Mouse (Mus musculus) CH12.LX (cell line): ENCODE results near the gene Gipr. TPM values are rescaled to one million over a fixed set of nuclear protein-coding genes. Genes with fewer than 3 reads are reported as not detected.

Experiments used
- DNase-seq: peaks from one replicate; pipeline ENCODE4 v3.0.0-alpha.2; 2013; ENCODE audit errors: extremely low read depth
- H3K27ac ChIP-seq: 2 replicates; pipeline ENCODE4 v1.5.1; 2012; ENCODE audit warnings: low read depth, mild to moderate bottlenecking, control low read depth, moderate library complexity; ENCODE audit not compliant: insufficient read depth
- H3K27me3 ChIP-seq: replicated peaks from 2 replicates; pipeline ENCODE3; 2012; ENCODE audit warnings: inconsistent platforms
- H3K36me3 ChIP-seq, 2 experiments: replicated peaks in 1 of 2; 2 replicates each; pipeline versions ENCODE3 to v1.6.1; 2012; ENCODE audit warnings: inconsistent platforms in 1 of 2, low read length in 1 of 2, mild to moderate bottlenecking in 1 of 2, mixed read lengths in 1 of 2, moderate library complexity in 1 of 2; ENCODE audit not compliant: control insufficient read depth in 1 of 2, insufficient read depth in 1 of 2
- H3K4me1 ChIP-seq, 2 experiments: 2 replicates each; pipeline ENCODE4 v1.6.1; 2012; ENCODE audit warnings: inconsistent platforms in 1 of 2, moderate library complexity in 1 of 2; ENCODE audit not compliant: insufficient read depth in 2 of 2, control insufficient read depth in 1 of 2
- H3K4me2 ChIP-seq: 2 replicates; pipeline ENCODE4 v1.6.1; 2012; ENCODE audit warnings: low read depth, mild to moderate bottlenecking, control low read depth; ENCODE audit not compliant: poor library complexity, insufficient read depth, severe bottlenecking
- H3K4me3 ChIP-seq, 3 experiments: fragments of 150-350 bp in 1 of 3; sonication (generic) in 1 of 3; replicated peaks in 1 of 3; 2 replicates each; pipeline versions ENCODE3 to v1.5.1; 2011 to 2012; ENCODE audit warnings: low read depth in 2 of 3, low read length in 2 of 3, mild to moderate bottlenecking in 2 of 3, moderate library complexity in 2 of 3, control low read depth in 1 of 3, improper control_type of control experiment in 1 of 3, inconsistent platforms in 1 of 3, mixed read lengths in 1 of 3; ENCODE audit not compliant: poor library complexity in 1 of 3
- H3K79me2 ChIP-seq: replicated peaks from 2 replicates; pipeline ENCODE4 v1.6.1; 2012; ENCODE audit warnings: mild to moderate bottlenecking, moderate library complexity; ENCODE audit not compliant: control insufficient read depth, poor library complexity, insufficient read depth, severe bottlenecking; ENCODE audit errors: extremely low read depth
- H3K9ac ChIP-seq: 2 replicates; pipeline ENCODE4 v1.6.1; 2012; ENCODE audit warnings: low read depth, mild to moderate bottlenecking, control low read depth, moderate library complexity; ENCODE audit not compliant: insufficient read depth
- H3K9me3 ChIP-seq: replicated peaks from 2 replicates; pipeline ENCODE3; 2012; ENCODE audit warnings: low read length, inconsistent platforms, mixed read lengths
- BHLHE40 ChIP-seq: IDR thresholded peaks from 2 replicates; pipeline ENCODE4 v1.6.1; 2011; ENCODE audit warnings: mild to moderate bottlenecking, low read depth, low read length, improper control_type of control experiment
- CHD2 ChIP-seq: IDR thresholded peaks from 2 replicates; pipeline ENCODE4 v1.6.1; 2011; ENCODE audit warnings: low read length, improper control_type of control experiment
- E2F4 ChIP-seq: IDR thresholded peaks from 2 replicates; pipeline ENCODE4 v1.6.1; 2011; ENCODE audit warnings: low read depth, low read length, improper control_type of control experiment; ENCODE audit not compliant: insufficient replicate concordance
- ELF1 ChIP-seq: IDR thresholded peaks from 2 replicates; pipeline ENCODE4 v1.6.1; 2014; ENCODE audit warnings: low read depth, mild to moderate bottlenecking, inconsistent platforms, low read length, improper control_type of control experiment
- EP300 ChIP-seq: IDR thresholded peaks from 2 replicates; pipeline ENCODE4 v1.6.1; 2011; ENCODE audit warnings: low read length, improper control_type of control experiment
- ETS1 ChIP-seq: conservative IDR thresholded peaks from 2 replicates; pipeline ENCODE4 v1.6.1; 2012; ENCODE audit warnings: low read depth, mild to moderate bottlenecking, inconsistent platforms, low read length, improper control_type of control experiment, moderate library complexity
- GABPA ChIP-seq: IDR thresholded peaks from 2 replicates; pipeline ENCODE4 v1.6.1; 2012; ENCODE audit warnings: low read depth, low read length, improper control_type of control experiment, inconsistent platforms; ENCODE audit not compliant: insufficient replicate concordance
- IRF4 ChIP-seq: IDR thresholded peaks from 2 replicates; pipeline ENCODE4 v1.6.1; 2014; ENCODE audit warnings: low read depth, mild to moderate bottlenecking, inconsistent platforms, low read length, improper control_type of control experiment
- JUND ChIP-seq: conservative IDR thresholded peaks from 2 replicates; pipeline ENCODE4 v1.6.1; 2011; ENCODE audit warnings: low read depth, low read length, improper control_type of control experiment
- MEF2A ChIP-seq: IDR thresholded peaks from 2 replicates; pipeline ENCODE4 v1.6.1; 2014; ENCODE audit warnings: low read depth, mild to moderate bottlenecking, inconsistent platforms, low read length, improper control_type of control experiment, borderline replicate concordance
- MXI1 ChIP-seq: IDR thresholded peaks from 2 replicates; pipeline ENCODE4 v1.6.1; 2011; ENCODE audit warnings: mild to moderate bottlenecking, low read depth, low read length, improper control_type of control experiment
- NRF1 ChIP-seq: IDR thresholded peaks from 2 replicates; pipeline ENCODE4 v1.6.1; 2014; ENCODE audit warnings: low read depth, mild to moderate bottlenecking, inconsistent platforms, low read length, improper control_type of control experiment, moderate library complexity
- POLR2A ChIP-seq: IDR thresholded peaks from 2 replicates; pipeline ENCODE4 v1.6.1; 2011; ENCODE audit warnings: low read depth, mild to moderate bottlenecking, improper control_type of control experiment, low read length
- RAD21 ChIP-seq: IDR thresholded peaks from 2 replicates; pipeline ENCODE4 v1.6.1; 2011; ENCODE audit warnings: low read depth, mild to moderate bottlenecking, low read length, improper control_type of control experiment, moderate library complexity
- RCOR1 ChIP-seq: conservative IDR thresholded peaks from 2 replicates; pipeline ENCODE4 v1.6.1; 2012; ENCODE audit warnings: low read depth, mild to moderate bottlenecking, inconsistent platforms, low read length, improper control_type of control experiment
- SIN3A ChIP-seq: IDR thresholded peaks from 2 replicates; pipeline ENCODE4 v1.6.1; 2012; ENCODE audit warnings: low read length, improper control_type of control experiment, inconsistent platforms
- TCF12 ChIP-seq: IDR thresholded peaks from 2 replicates; pipeline ENCODE4 v1.6.1; 2014; ENCODE audit warnings: low read depth, mild to moderate bottlenecking, inconsistent platforms, low read length, improper control_type of control experiment
- USF1 ChIP-seq: IDR thresholded peaks from 2 replicates; pipeline ENCODE4 v1.6.1; 2014; ENCODE audit warnings: low read depth, mild to moderate bottlenecking, inconsistent platforms, low read length, improper control_type of control experiment
- USF2 ChIP-seq: conservative IDR thresholded peaks from 2 replicates; pipeline ENCODE4 v1.6.1; 2011; ENCODE audit warnings: low read depth, low read length, improper control_type of control experiment
- ZKSCAN1 ChIP-seq: IDR thresholded peaks from 2 replicates; pipeline ENCODE4 v1.6.1; 2012; ENCODE audit warnings: low read depth, inconsistent platforms, low read length, improper control_type of control experiment, borderline replicate concordance
- dilution Hi-C: fragments of 300-500 bp; cut with MboI; formaldehyde crosslinking; loops from 2 replicates; pipeline ENCODE4 v1.14.3; 2020; ENCODE audit warnings: low sequenced_read_pairs; ENCODE audit not compliant: extremely low pct_unique_long_range_greater_than_20kb, extremely low pct_ligation_motif_present
- in situ Hi-C: fragments of 300-500 bp; cut with MboI; formaldehyde crosslinking; loops from 3 replicates; pipeline ENCODE4 v1.14.3; 2019; ENCODE audit warnings: low sequenced_read_pairs, low pct_ligation_motif_present, low pct_unique_long_range_greater_than_20kb, mixed read lengths
- polyA plus RNA-seq: library from polyadenylated mRNA; unstranded; fragments of >175 nt; gene quantifications from 2 replicates; pipeline ENCODE4 v1.2.1, GENCODE M21; 2012; ENCODE audit warnings: low read depth; ENCODE audit not compliant: insufficient read length
- total RNA-seq, 2 experiments: library from RNA; depleted of rRNA; stranded (reverse); fragments of 300-350 nt in 1 of 2; fragments of >200 nt in 1 of 2; gene quantifications; 2 replicates each; pipeline ENCODE4 v1.2.3; 2012 to 2014

The Gipr gene
- total and polyA plus RNA-seq, 3 experiments = 0.04 to 0.11 TPM; not detected in 1

GRCm38 (mm10) chr7:19202065-19202850 lies 36.3 kb upstream of the Gipr start:
- no peak for TF ChIP-seq JUND
- TF ChIP-seq ETS1 = no peak
- TF ChIP-seq ZKSCAN1 = no peak
- TF ChIP-seq GABPA = no peak
- TF ChIP-seq USF1 = no peak
- TF ChIP-seq RAD21 = no peak
- TF ChIP-seq ELF1 = peak; percentile 13; the same call in 1 of the 2 replicates
- 0 out of 2 replicates have a peak, but pooled peaks have one; percentile 34 for TF ChIP-seq BHLHE40
- peak; percentile 33; the same call in 1 of the 2 replicates for TF ChIP-seq EP300
- TF ChIP-seq MXI1 = no peak
- TF ChIP-seq TCF12 = 0 out of 2 replicates have a peak, but pooled peaks have one; percentile 29
- TF ChIP-seq MEF2A = no peak
- TF ChIP-seq SIN3A = peak; percentile 36; the same call in 1 of the 2 replicates
- TF ChIP-seq RCOR1 = no peak
- no peak for TF ChIP-seq USF2
- TF ChIP-seq NRF1 = no peak
- TF ChIP-seq POLR2A = peak; percentile 41; the same call in 1 of the 2 replicates
- TF ChIP-seq E2F4 = no peak
- TF ChIP-seq IRF4 = peak; percentile 38; the same call in 1 of the 2 replicates
- Histone ChIP-seq H3K27me3 (no peaks in the 10 kb centered on the region), H3K9me3 (no peaks in the 10 kb centered on the region), H3K27ac (peak overlapping the region; percentile 34), H3K4me3 (no peak overlapping the region), H3K36me3 (peaks cover 51 to 78% of the 10 kb centered on the region in 2 experiments), H3K79me2 (no peaks in the 10 kb centered on the region), H3K9ac (no peak overlapping the region), H3K4me1 (peaks cover 20 to 27% of the 10 kb centered on the region in 2 experiments), H3K4me2 (peak overlapping the region; percentile 9; the same call in 1 of the 2 replicates)
- peak; percentile 86 for DNase-seq
- in situ Hi-C loops (no loop called here), dilution Hi-C loops (no loop called here)

DNA sequence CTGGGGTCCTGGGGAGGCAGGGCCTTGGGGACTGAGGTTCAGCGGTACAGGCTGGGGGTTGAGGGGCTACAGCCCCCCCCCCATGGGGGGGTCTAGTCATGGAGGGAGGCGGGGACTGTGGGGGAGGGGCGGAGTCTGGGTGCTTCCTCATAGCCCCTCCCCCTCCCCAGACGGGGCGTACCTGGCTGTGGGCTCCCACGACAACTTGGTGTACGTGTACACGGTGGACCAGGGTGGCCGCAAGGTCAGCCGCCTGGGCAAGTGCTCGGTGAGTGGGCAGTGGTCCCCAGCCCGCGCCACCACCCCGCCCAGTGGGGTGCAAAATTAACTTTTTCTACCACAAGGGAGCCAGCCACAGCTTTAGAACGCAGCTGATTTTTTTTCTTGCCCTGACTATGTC lies 35.7 kb upstream of the Gipr start:
- dilution Hi-C loops = no loop called here

More for the DNA sequence above, 35.7 kb upstream of the Gipr start:
- Histone ChIP-seq H3K4me1 (peaks cover 19 to 27% of the 10 kb centered on the region in 2 experiments), H3K4me2 (0 out of 2 replicates have a peak overlapping the region, but pooled peaks have one; percentile 9), H3K27ac (0 out of 2 replicates have a peak overlapping the region, but pooled peaks have one; percentile 3), H3K9ac (no peak overlapping the region), H3K4me3 (no peak overlapping the region), H3K79me2 (no peaks in the 10 kb centered on the region), H3K9me3 (no peaks in the 10 kb centered on the region), H3K27me3 (no peaks in the 10 kb centered on the region), H3K36me3 (peaks cover 50 to 78% of the 10 kb centered on the region in 2 experiments)
- DNase-seq = no peak
- TF ChIP-seq ELF1 (no peak), CHD2 (0 out of 2 replicates have a peak, but pooled peaks have one; percentile 43)
- in situ Hi-C loops = no loop called here
